Mouse (Mus musculus): Measurements from ENCODE around the gene St6galnac3. TPM values are rescaled to one million over a fixed set of nuclear protein-coding genes. Genes with fewer than 3 reads are reported as not detected.

The St6galnac3 gene
- polyA plus RNA-seq, 1 experiment from 2014 or later: 31.9 TPM

DNA sequence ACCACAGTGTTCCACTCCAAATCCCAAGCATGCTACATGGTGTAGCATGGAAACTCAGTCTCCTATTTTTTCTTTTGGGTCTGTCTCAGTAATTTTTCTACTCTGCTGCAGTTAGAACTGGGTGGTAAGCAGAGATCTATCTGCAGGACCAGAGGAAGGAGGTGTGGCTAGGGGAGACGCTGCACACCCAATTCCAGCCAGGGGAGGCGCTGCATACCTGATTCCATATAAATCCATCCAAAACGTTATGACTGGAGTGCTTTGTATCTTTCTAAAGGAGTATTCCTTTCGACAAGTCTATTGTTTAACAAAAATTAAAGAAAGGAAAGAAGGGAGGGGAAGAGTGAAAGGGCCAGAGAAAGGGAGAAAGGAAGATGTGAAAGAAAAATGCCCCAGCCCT is 476.9 kb downstream of the St6galnac3 start:
- 46% methylated on average over 4 of the region's 4 CpGs for WGBS
- Histone ChIP-seq H3K27ac (no peak overlapping the region), H3K27me3 (no peaks in the 10 kb centered on the region), H3K4me2 (no peak overlapping the region), H3K36me3 (no peaks in the 10 kb centered on the region), H3K9me3 (no peaks in the 10 kb centered on the region), H3K4me1 (no peaks in the 10 kb centered on the region), H3K4me3 (no peak overlapping the region), H3K9ac (no peak overlapping the region)
- ATAC-seq (ENCODE audit: borderline replicate concordance, extremely low read depth, low FRiP score, low TSS enrichment): no peak

DNA sequence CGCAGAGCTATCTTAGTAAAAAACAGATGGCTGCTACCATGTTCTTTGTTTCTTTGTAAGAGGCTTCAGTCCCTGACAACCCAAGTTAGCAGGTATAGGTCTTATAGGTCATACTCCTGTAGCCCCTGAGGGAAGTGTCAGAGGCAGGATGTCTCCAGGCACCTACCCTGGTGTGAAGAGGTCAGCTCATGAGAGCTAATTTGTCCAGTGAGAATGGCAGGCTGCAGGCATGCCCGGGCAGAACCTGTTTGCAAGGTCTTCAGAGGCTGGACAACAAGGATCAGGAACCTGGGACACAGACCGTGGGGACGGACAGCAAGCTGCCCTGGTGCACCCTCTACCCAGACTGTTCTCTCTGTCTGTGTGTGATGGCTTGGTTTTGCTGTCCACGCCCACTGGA is 482.4 kb downstream of the St6galnac3 start:
- no peaks in the 10 kb centered on the region for H3K27me3 ChIP-seq
- peaks cover 22% of the 10 kb centered on the region for H3K4me1 ChIP-seq
- WGBS: 44% methylated on average over 5 of the region's 5 CpGs
- no peak overlapping the region for H3K4me3 ChIP-seq
- H3K9ac ChIP-seq: no peak overlapping the region
- H3K27ac ChIP-seq: no peak overlapping the region
- H3K4me2 ChIP-seq: no peak overlapping the region
- no peak for ATAC-seq (ENCODE audit: borderline replicate concordance, extremely low read depth, low FRiP score, low TSS enrichment)
- no peaks in the 10 kb centered on the region for H3K36me3 ChIP-seq
- H3K9me3 ChIP-seq: no peaks in the 10 kb centered on the region

- no peak overlapping the region for H3K9ac ChIP-seq
- H3K27me3 ChIP-seq: no peaks in the 10 kb centered on the region
- no peaks in the 10 kb centered on the region for H3K9me3 ChIP-seq
- no peak overlapping the region for H3K4me3 ChIP-seq
- no peaks in the 10 kb centered on the region for H3K36me3 ChIP-seq
- H3K27ac ChIP-seq: 0 out of 2 replicates have a peak overlapping the region, but pooled peaks have one; percentile 0
- no peak for ATAC-seq (ENCODE audit: borderline replicate concordance, extremely low read depth, low FRiP score, low TSS enrichment)
- 24% methylated on average over 4 of the region's 4 CpGs for WGBS
- H3K4me2 ChIP-seq: no peak overlapping the region
- peaks cover 22% of the 10 kb centered on the region for H3K4me1 ChIP-seq
Observed at GRCm38 (mm10) chr3:153241134-153241533, 483.8 kb downstream of the St6galnac3 start.

DNA sequence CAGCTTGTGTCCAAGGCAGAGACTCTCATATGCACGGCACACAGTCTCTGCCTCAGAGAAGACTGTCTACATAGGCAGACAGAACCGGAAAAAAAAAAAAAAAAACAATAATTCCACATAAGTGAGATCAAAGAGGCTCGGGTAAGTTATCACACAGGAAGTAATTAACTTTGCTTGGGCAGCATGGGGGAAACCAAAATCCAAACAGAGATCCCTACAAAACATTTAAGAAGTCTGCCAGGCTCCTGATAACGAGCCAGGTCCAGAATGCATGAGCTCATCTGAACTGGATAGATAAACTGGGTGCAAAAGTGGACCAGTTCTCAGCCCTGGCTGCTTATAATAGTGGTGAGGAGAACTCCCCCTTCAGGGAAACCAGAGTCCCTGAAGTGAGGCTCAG is 484.6 kb downstream of the St6galnac3 start:
- WGBS: 17% methylated on average over 4 of the region's 4 CpGs
- ATAC-seq (ENCODE audit: borderline replicate concordance, extremely low read depth, low FRiP score, low TSS enrichment): peak; percentile 37
- Histone ChIP-seq H3K36me3 (no peaks in the 10 kb centered on the region), H3K4me3 (no peak overlapping the region), H3K27me3 (no peaks in the 10 kb centered on the region), H3K9ac (no peak overlapping the region), H3K4me1 (peaks cover 22% of the 10 kb centered on the region), H3K4me2 (no peak overlapping the region), H3K27ac (0 out of 2 replicates have a peak overlapping the region, but pooled peaks have one; percentile 10), H3K9me3 (no peaks in the 10 kb centered on the region)

DNA sequence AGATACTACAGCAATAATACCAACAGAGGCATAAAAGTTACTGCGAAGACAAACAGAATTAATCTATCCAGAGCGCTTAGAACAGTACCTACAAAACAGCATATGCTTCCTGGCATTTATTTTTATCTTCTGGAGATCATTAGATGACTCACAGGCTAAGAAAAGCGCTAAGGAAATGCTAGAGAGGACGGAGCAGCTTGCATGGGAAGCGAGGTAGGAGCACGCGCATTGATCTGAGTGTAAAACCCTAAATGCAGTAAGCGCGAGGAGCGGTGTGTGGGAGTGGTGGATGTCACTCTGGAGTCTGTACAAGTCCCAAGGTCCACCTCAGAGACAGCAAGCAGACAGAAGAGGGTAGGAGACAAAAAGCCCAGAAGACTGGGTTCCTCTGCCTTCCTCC is 486.6 kb downstream of the St6galnac3 start:
- Histone ChIP-seq H3K4me3 (no peak overlapping the region), H3K36me3 (no peaks in the 10 kb centered on the region), H3K27ac (no peak overlapping the region), H3K9ac (no peak overlapping the region), H3K27me3 (no peaks in the 10 kb centered on the region), H3K4me1 (peaks cover 22% of the 10 kb centered on the region), H3K9me3 (no peaks in the 10 kb centered on the region), H3K4me2 (no peak overlapping the region)
- 77% methylated on average over 10 of the region's 10 CpGs for WGBS
- ATAC-seq (ENCODE audit: borderline replicate concordance, extremely low read depth, low FRiP score, low TSS enrichment): no peak

- no peaks in the 10 kb centered on the region for H3K9me3 ChIP-seq
- 86% methylated on average over 9 of the region's 9 CpGs for WGBS
- H3K4me3 ChIP-seq: no peak overlapping the region
- no peak for ATAC-seq (ENCODE audit: borderline replicate concordance, extremely low read depth, low FRiP score, low TSS enrichment)
- H3K4me1 ChIP-seq: peaks cover 14% of the 10 kb centered on the region
- H3K4me2 ChIP-seq: no peak overlapping the region
- no peak overlapping the region for H3K9ac ChIP-seq
- H3K36me3 ChIP-seq: no peaks in the 10 kb centered on the region
- no peaks in the 10 kb centered on the region for H3K27me3 ChIP-seq
- H3K27ac ChIP-seq: no peak overlapping the region
Observed at GRCm38 (mm10) chr3:153236262-153236661, 488.7 kb downstream of the St6galnac3 start.

- no peaks in the 10 kb centered on the region for H3K9me3 ChIP-seq
- WGBS: 71% methylated on average over 10 of the region's 10 CpGs
- H3K27ac ChIP-seq: no peak overlapping the region
- no peak overlapping the region for H3K4me3 ChIP-seq
- ATAC-seq (ENCODE audit: borderline replicate concordance, extremely low read depth, low FRiP score, low TSS enrichment): no peak
- no peak overlapping the region for H3K9ac ChIP-seq
- no peak overlapping the region for H3K4me2 ChIP-seq
- no peaks in the 10 kb centered on the region for H3K36me3 ChIP-seq
- H3K4me1 ChIP-seq: no peaks in the 10 kb centered on the region
- H3K27me3 ChIP-seq: no peaks in the 10 kb centered on the region
Observed at GRCm38 (mm10) chr3:153222611-153223402, 502.2 kb downstream of the St6galnac3 start.

DNA sequence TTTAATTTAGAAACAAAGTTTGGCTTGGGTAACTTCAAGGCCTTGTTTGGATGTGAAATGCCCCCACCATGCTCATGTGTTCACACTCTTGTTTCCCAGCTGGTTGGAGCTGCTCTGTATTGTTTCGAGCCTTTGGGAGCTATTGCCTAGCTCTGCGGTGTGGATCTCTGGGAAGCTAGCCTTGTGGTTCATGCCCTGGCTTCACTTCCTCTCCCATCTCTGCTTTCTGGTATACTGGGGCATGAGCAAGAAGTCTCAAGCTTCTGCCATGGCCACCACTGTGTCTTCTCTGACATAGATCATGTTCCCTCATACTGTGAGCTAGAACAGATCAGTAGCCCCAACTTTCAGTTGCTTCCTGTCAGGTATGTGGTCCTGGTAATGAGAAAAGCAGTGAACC is 505.6 kb downstream of the St6galnac3 start:
- no peak for ATAC-seq (ENCODE audit: borderline replicate concordance, extremely low read depth, low FRiP score, low TSS enrichment)
- Histone ChIP-seq H3K9me3 (no peaks in the 10 kb centered on the region), H3K4me2 (no peak overlapping the region), H3K36me3 (no peaks in the 10 kb centered on the region), H3K27me3 (no peaks in the 10 kb centered on the region), H3K4me1 (no peaks in the 10 kb centered on the region), H3K4me3 (no peak overlapping the region), H3K27ac (no peak overlapping the region), H3K9ac (no peak overlapping the region)
- WGBS: 90% methylated on average over 2 of the region's 2 CpGs

DNA sequence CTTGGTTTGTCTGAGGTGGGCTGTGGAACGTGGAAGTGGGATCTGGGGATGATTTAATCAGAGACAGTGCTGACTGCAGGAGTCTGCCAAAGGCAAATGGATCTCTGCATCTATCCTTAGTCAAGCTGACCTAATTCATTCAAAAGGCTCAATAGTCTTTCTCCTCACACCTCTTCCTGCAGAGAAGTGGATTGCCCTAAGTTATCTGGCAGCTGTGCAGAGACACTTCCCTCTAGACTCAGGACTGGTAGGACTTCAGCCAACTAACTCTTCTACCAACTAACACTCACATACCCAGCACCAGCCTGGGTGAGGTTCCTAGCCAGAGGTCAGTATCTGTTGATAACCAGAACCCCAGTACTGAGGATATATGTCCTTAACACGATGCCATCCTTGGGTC is 516.8 kb downstream of the St6galnac3 start:
- no peak for ATAC-seq (ENCODE audit: borderline replicate concordance, extremely low read depth, low FRiP score, low TSS enrichment)
- Histone ChIP-seq H3K36me3 (no peaks in the 10 kb centered on the region), H3K27ac (no peak overlapping the region), H3K9ac (no peak overlapping the region), H3K4me1 (no peaks in the 10 kb centered on the region), H3K9me3 (no peaks in the 10 kb centered on the region), H3K27me3 (no peaks in the 10 kb centered on the region), H3K4me3 (no peak overlapping the region), H3K4me2 (no peak overlapping the region)
- 68% methylated on average over 2 of the region's 2 CpGs for WGBS

DNA sequence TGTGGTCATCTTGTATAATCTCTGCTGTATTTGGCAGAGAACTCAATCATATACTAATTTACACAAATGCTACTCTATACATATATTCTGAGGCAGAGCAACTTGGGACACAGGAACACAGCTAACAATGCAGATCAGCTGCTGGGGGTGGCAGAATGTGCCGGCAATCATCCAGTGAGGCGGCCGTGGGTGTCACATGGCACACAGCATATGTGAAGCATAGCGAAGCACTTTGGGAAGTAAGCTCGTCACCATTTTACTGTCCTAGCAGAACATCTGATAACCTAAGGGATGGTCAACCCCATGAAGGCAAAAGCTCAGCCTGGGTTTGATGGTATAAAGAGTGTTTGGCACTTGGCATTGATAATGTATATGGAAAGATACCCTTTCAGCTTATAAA is 520.9 kb downstream of the St6galnac3 start:
- H3K9ac ChIP-seq: no peak overlapping the region
- no peaks in the 10 kb centered on the region for H3K36me3 ChIP-seq
- H3K27me3 ChIP-seq: no peaks in the 10 kb centered on the region
- no peak overlapping the region for H3K4me2 ChIP-seq
- 81% methylated on average over 5 of the region's 5 CpGs for WGBS
- no peak for ATAC-seq (ENCODE audit: borderline replicate concordance, extremely low read depth, low FRiP score, low TSS enrichment)
- no peaks in the 10 kb centered on the region for H3K4me1 ChIP-seq
- no peaks in the 10 kb centered on the region for H3K9me3 ChIP-seq
- H3K4me3 ChIP-seq: no peak overlapping the region
- no peak overlapping the region for H3K27ac ChIP-seq

DNA sequence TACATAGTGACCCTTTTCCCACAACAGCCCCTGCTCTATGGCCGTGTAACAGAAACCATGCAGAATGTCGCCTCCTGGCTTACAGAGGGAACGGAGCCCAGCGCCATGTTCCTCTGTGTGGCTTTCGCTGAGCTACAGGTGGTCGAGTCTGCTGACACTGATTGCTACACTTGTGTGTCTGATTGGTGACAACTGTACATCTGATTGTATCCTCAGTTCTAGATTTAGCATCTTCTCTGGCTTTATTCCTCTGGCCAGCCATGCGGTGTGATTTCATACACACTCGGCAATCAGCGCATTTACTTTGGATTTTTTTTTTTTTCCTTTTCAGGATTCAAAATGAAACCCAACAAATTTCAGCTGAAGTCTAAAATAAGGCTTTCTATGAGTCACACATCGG is 523.1 kb downstream of the St6galnac3 start:
- no peak for ATAC-seq (ENCODE audit: borderline replicate concordance, extremely low read depth, low FRiP score, low TSS enrichment)
- H3K36me3 ChIP-seq: no peaks in the 10 kb centered on the region
- no peak overlapping the region for H3K4me3 ChIP-seq
- H3K27me3 ChIP-seq: no peaks in the 10 kb centered on the region
- no peak overlapping the region for H3K9ac ChIP-seq
- H3K4me2 ChIP-seq: no peak overlapping the region
- no peaks in the 10 kb centered on the region for H3K4me1 ChIP-seq
- WGBS: 88% methylated on average over 10 of the region's 10 CpGs
- H3K27ac ChIP-seq: no peak overlapping the region
- no peaks in the 10 kb centered on the region for H3K9me3 ChIP-seq

DNA sequence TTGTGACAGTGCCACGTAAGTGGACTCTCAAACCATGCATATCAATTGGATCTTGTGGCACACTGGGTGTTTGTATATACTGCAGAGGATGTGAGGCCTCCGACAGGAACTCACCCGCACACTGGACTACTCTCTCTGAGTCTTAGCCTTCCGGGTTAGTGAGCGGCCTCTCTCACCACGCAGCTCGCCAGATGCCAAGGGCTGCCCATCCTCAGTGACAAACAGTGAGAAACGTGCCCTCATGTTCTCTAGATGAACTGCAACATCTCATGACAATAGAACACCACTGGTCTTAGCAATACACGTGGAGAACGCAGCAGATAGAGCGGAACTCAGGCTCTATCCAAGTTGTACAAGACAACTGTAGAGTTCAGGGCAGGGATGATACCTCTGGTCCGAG is 524.2 kb downstream of the St6galnac3 start:
- 84% methylated on average over 12 of the region's 12 CpGs for WGBS

More for the DNA sequence above, 524.2 kb downstream of the St6galnac3 start:
- H3K4me1 ChIP-seq: no peaks in the 10 kb centered on the region
- H3K4me2 ChIP-seq: no peak overlapping the region
- no peak for ATAC-seq (ENCODE audit: borderline replicate concordance, extremely low read depth, low FRiP score, low TSS enrichment)
- H3K27ac ChIP-seq: no peak overlapping the region
- H3K9ac ChIP-seq: no peak overlapping the region
- no peaks in the 10 kb centered on the region for H3K27me3 ChIP-seq
- no peak overlapping the region for H3K4me3 ChIP-seq
- H3K9me3 ChIP-seq: no peaks in the 10 kb centered on the region
- H3K36me3 ChIP-seq: no peaks in the 10 kb centered on the region

Measured in lung, embryonic 15.5 days (tissue).